Mouse (Mus musculus): ENCODE results near the gene Cdc25b.

- TF ChIP-seq USF2 (conservative IDR thresholded peaks at IDR 0.05; ENCODE audit: low read depth, low read length) (no peak), CTCF (conservative IDR thresholded peaks at IDR 0.05 in 1 of 2, IDR thresholded peaks at IDR 0.05 in 1 of 2; ENCODE audit: low read depth in 2 of 2, low read length in 2 of 2) (no peak), MYC (IDR thresholded peaks at IDR 0.05; ENCODE audit: low read depth, low read length) (no peak), POLR2A (IDR thresholded peaks at IDR 0.05; ENCODE audit: low read depth, low read length) (no peak), CHD2 (IDR thresholded peaks at IDR 0.05; ENCODE audit: low read length) (no peak), POLR2AphosphoS2 (IDR thresholded peaks at IDR 0.05; ENCODE audit: low read depth, low read length) (no peak)
Observed at GRCm38 (mm10) chr2:131138760-131139159, 48.0 kb upstream of the Cdc25b start.
